Mouse (Mus musculus): ENCODE results near the gene Daam1. TPM values are rescaled to one million over a fixed set of nuclear protein-coding genes. Genes with fewer than 3 reads are reported as not detected.

The Daam1 gene
- polyA plus RNA-seq, 1 experiment = 15.1 TPM

- no peak overlapping the region for H3K27ac ChIP-seq (ENCODE audit: insufficient read depth, low read depth, low read length)
- H3K4me1 ChIP-seq (ENCODE audit: control insufficient read depth, insufficient read depth, low read length) = no peaks in the 10 kb centered on the region
- H3K4me3 ChIP-seq (ENCODE audit: insufficient read depth, low read length) = no peak overlapping the region
- no peak for TF ChIP-seq CTCF (IDR thresholded peaks at IDR 0.05; ENCODE audit: low read depth, low read length)
- TF ChIP-seq POLR2A (IDR thresholded peaks at IDR 0.05; ENCODE audit: borderline replicate concordance, low read depth, low read length) = no peak
Observed at GRCm38 (mm10) chr12:72023572-72023971, 192.7 kb downstream of the Daam1 start.

GRCm38 (mm10) chr12:72025275-72025795 is 194.5 kb downstream of the Daam1 start:
- H3K4me1 ChIP-seq (ENCODE audit: control insufficient read depth, insufficient read depth, low read length) = no peaks in the 10 kb centered on the region
- H3K27ac ChIP-seq (ENCODE audit: insufficient read depth, low read depth, low read length) = no peak overlapping the region
- TF ChIP-seq CTCF (IDR thresholded peaks at IDR 0.05; ENCODE audit: low read depth, low read length) (no peak), POLR2A (IDR thresholded peaks at IDR 0.05; ENCODE audit: borderline replicate concordance, low read depth, low read length) (no peak)
- no peak overlapping the region for H3K4me3 ChIP-seq (ENCODE audit: insufficient read depth, low read length)

- TF ChIP-seq CTCF (IDR thresholded peaks at IDR 0.05; ENCODE audit: low read depth, low read length) (no peak), POLR2A (IDR thresholded peaks at IDR 0.05; ENCODE audit: borderline replicate concordance, low read depth, low read length) (no peak)
- H3K4me1 ChIP-seq (ENCODE audit: control insufficient read depth, insufficient read depth, low read length) = no peaks in the 10 kb centered on the region
- no peak overlapping the region for H3K27ac ChIP-seq (ENCODE audit: insufficient read depth, low read depth, low read length)
- H3K4me3 ChIP-seq (ENCODE audit: insufficient read depth, low read length) = no peak overlapping the region
Observed at GRCm38 (mm10) chr12:72031171-72031570, 200.3 kb downstream of the Daam1 start.

GRCm38 (mm10) chr12:72031794-72032193 is 200.9 kb downstream of the Daam1 start:
- no peak for TF ChIP-seq POLR2A (IDR thresholded peaks at IDR 0.05; ENCODE audit: borderline replicate concordance, low read depth, low read length)
- TF ChIP-seq CTCF (IDR thresholded peaks at IDR 0.05; ENCODE audit: low read depth, low read length) = no peak
- no peak overlapping the region for H3K4me3 ChIP-seq (ENCODE audit: insufficient read depth, low read length)
- no peaks in the 10 kb centered on the region for H3K4me1 ChIP-seq (ENCODE audit: control insufficient read depth, insufficient read depth, low read length)
- no peak overlapping the region for H3K27ac ChIP-seq (ENCODE audit: insufficient read depth, low read depth, low read length)

DNA sequence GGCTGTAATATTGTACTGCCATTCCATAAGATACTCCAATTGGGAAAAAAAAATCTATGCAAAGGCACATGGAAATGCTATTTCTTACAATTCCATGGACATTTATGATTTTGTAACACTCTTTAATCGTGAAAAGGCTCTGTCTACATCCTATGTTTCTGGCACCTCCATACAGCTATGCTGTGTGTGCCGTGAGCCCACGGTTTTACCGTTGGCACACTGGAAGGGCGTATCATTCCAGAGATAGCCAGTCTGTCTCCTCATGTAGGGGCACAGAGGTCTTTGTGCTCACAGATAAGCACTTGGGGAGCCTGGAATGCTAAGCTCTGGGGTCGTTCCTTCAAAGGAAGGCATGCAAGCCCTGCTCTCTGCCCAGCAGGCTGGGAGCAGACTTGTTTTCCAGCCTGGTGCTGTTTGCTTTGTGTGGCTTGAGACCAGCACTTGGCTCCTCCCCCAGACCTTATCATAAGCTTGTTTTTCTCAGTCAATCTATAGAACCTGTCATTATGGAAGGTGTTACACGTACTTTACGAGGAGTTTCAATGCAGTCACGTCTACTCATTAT is 205.3 kb downstream of the Daam1 start:
- no peak overlapping the region for H3K4me3 ChIP-seq (ENCODE audit: insufficient read depth, low read length)
- no peaks in the 10 kb centered on the region for H3K4me1 ChIP-seq (ENCODE audit: control insufficient read depth, insufficient read depth, low read length)
- no peak overlapping the region for H3K27ac ChIP-seq (ENCODE audit: insufficient read depth, low read depth, low read length)
- TF ChIP-seq CTCF (IDR thresholded peaks at IDR 0.05; ENCODE audit: low read depth, low read length) = no peak

DNA sequence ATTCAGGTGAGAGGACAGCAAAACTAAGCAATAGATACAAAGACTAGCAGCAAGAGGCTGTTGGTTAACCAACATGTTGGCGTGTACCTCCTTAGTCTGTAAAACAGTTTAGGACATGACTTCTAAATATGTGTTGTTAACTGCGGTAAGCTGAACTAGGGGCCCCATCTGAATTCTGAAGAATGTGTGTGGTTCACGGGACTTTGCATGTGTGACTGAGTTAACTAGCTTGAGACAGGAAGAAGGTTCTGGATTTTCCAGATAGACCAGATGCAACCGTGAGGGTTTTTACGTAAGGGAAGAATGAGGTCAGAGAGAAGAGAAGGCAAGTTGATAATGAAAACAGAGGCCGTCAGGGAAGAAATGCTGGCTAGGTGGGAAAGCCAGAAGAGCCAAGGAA is 206.2 kb downstream of the Daam1 start:
- Histone ChIP-seq H3K27ac (ENCODE audit: insufficient read depth, low read depth, low read length) (no peak overlapping the region), H3K4me3 (ENCODE audit: insufficient read depth, low read length) (no peak overlapping the region), H3K4me1 (ENCODE audit: control insufficient read depth, insufficient read depth, low read length) (no peaks in the 10 kb centered on the region)
- TF ChIP-seq POLR2A (IDR thresholded peaks at IDR 0.05; ENCODE audit: borderline replicate concordance, low read depth, low read length) (no peak), CTCF (IDR thresholded peaks at IDR 0.05; ENCODE audit: low read depth, low read length) (no peak)

DNA sequence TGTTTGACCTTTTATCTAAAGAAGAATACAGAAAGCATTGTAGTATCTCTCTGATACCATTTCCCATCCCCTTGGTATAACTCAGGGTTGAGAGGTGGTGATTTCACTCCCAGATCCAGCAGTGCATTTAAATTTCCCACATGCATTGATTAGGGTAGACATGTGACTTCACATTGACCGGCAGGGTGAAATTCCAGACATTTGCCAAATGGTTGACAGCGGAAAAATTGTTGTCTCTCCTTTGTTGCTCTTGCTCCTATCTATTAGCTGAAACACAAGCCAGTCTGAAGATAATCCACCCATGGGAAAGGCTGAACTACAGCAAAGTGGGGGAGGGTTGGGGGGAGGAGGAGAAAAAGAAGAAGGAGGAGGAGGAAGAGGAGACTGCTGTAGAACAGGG is 208.0 kb downstream of the Daam1 start:
- Histone ChIP-seq H3K27ac (ENCODE audit: insufficient read depth, low read depth, low read length) (no peak overlapping the region), H3K4me1 (ENCODE audit: control insufficient read depth, insufficient read depth, low read length) (no peaks in the 10 kb centered on the region), H3K4me3 (ENCODE audit: insufficient read depth, low read length) (no peak overlapping the region)
- TF ChIP-seq POLR2A (IDR thresholded peaks at IDR 0.05; ENCODE audit: borderline replicate concordance, low read depth, low read length) (no peak), CTCF (IDR thresholded peaks at IDR 0.05; ENCODE audit: low read depth, low read length) (no peak)

GRCm38 (mm10) chr12:72039501-72039900 is 208.6 kb downstream of the Daam1 start:
- Histone ChIP-seq H3K27ac (ENCODE audit: insufficient read depth, low read depth, low read length) (no peak overlapping the region), H3K4me3 (ENCODE audit: insufficient read depth, low read length) (no peak overlapping the region)

GRCm38 (mm10) chr12:72041238-72041637 is 210.4 kb downstream of the Daam1 start:
- TF ChIP-seq CTCF (IDR thresholded peaks at IDR 0.05; ENCODE audit: low read depth, low read length) = no peak
- TF ChIP-seq POLR2A (IDR thresholded peaks at IDR 0.05; ENCODE audit: borderline replicate concordance, low read depth, low read length) = no peak
- Histone ChIP-seq H3K4me3 (ENCODE audit: insufficient read depth, low read length) (no peak overlapping the region), H3K27ac (ENCODE audit: insufficient read depth, low read depth, low read length) (no peak overlapping the region), H3K4me1 (ENCODE audit: control insufficient read depth, insufficient read depth, low read length) (no peaks in the 10 kb centered on the region)

More at GRCm38 (mm10) chr12:72039501-72039900, 208.6 kb downstream of the Daam1 start:
- TF ChIP-seq CTCF (IDR thresholded peaks at IDR 0.05; ENCODE audit: low read depth, low read length) (no peak), POLR2A (IDR thresholded peaks at IDR 0.05; ENCODE audit: borderline replicate concordance, low read depth, low read length) (no peak)
- H3K4me1 ChIP-seq (ENCODE audit: control insufficient read depth, insufficient read depth, low read length) = no peaks in the 10 kb centered on the region

Other genes starting within 250 kb of the Daam1 start
- not detected in 2 replicates for gene Gpr135, start 240.0 kb downstream of the Daam1 start, polyA plus RNA-seq (2012; ENCODE audit: insufficient read depth, insufficient read length, missing spikeins)